12 mouse cellular contexts compared by ENCODE assay signal in the genomic region with DNA sequence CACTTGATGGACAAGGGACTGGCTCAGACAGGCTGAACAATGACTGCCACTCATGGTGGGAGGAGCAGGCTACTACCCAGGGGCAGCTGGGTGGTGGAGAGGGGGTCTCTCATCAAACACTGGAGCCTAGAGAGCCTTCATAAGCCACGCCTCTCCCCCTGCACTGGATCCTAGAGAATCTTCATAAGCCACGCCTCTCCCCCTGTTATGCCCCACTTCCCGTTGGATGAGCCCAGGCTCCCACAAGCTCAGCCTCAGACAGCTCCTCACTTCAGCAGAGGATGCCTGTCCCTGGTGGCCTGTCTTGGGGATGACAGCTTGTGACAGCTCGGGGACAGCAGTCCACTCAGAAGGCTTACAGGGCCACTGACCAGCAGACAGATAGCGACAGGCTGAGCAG. TPM values are rescaled to one million over a fixed set of nuclear protein-coding genes. Genes with fewer than 3 reads are reported as not detected.
A peak's percentile ranks its signal among the peaks of the same experiment; 100 is the strongest.
DNase-seq lines count a peak whose midpoint lies in the region; ATAC-seq and TF ChIP-seq lines count a peak whose summit lies in the region.
"Had no signal": no experiment of that assay in that cellular context is flagged by ENCODE, and none has a peak within 500 bp of the region (broad histone marks: within the 10 kb centered on the region; RNA-seq: fewer than 3 reads in every experiment).

No protein-coding gene starts in this region.

- 0 out of 2 replicates have a peak, but pooled peaks have one; percentile 16 for TF ChIP-seq CTCF in liver, embryonic 14.5 days (IDR thresholded peaks at IDR 0.05; ENCODE audit: low read depth)

- WGBS in liver, embryonic 14.5 days (ENCODE audit: insufficient replicate concordance): 46% methylated on average over 5 of the region's 5 CpGs
- 43% methylated on average over 5 of the region's 5 CpGs for WGBS in embryonic facial prominence, embryonic 10.5 days
- 33% methylated on average over 5 of the region's 5 CpGs for WGBS in midbrain, embryonic 11.5 days

- no peak for ATAC-seq in liver, embryonic 14.5 days (ENCODE audit: insufficient read depth)
- peak; percentile 79 for ATAC-seq in midbrain, embryonic 11.5 days (ENCODE audit: low FRiP score)
- ATAC-seq in erythroid progenitor cell, adult 5-6 weeks (replicated peaks; ENCODE audit: low FRiP score, poor library complexity, severe bottlenecking): no peak

- H3K27me3 ChIP-seq in liver, embryonic 14.5 days (ENCODE audit: control insufficient read depth, insufficient read depth, low read length): no peaks in the 10 kb centered on the region
- H3K27me3 ChIP-seq in embryonic facial prominence, embryonic 10.5 days (replicated peaks; ENCODE audit: low read depth, poor library complexity, severe bottlenecking): no peaks in the 10 kb centered on the region
- H3K27me3 ChIP-seq in midbrain, embryonic 11.5 days (ENCODE audit: control insufficient read depth, insufficient read depth, low read length): no peaks in the 10 kb centered on the region
- H3K27me3 ChIP-seq: stomach, embryonic 15.5 days had no signal

- H3K9me3 ChIP-seq in liver, embryonic 14.5 days (ENCODE audit: control insufficient read depth, low read length): no peaks in the 10 kb centered on the region
- no peaks in the 10 kb centered on the region for H3K9me3 ChIP-seq in embryonic facial prominence, embryonic 10.5 days
- no peaks in the 10 kb centered on the region for H3K9me3 ChIP-seq in midbrain, embryonic 11.5 days (ENCODE audit: control insufficient read depth, low read length)
- H3K9me3 ChIP-seq: liver, embryonic 15.5 days; stomach, embryonic 15.5 days had no signal

- DNase-seq in embryo, embryonic 10 days (ENCODE audit: low spot score): peak; percentile 53
- DNase-seq in embryo, embryonic 9.5 days (ENCODE audit: extremely low spot score): no peak
- DNase-seq in liver, embryonic 14.5 days (ENCODE audit: low read depth in 3 of 3, low spot score in 3 of 3): no peak
- no peak for DNase-seq in liver
- peak; percentile 46 for DNase-seq in embryonic facial prominence, embryonic 10.5 days (ENCODE audit: low spot score)
- DNase-seq in midbrain, embryonic 11.5 days (ENCODE audit: low spot score, missing footprints): peak; percentile 92
- DNase-seq in urinary bladder, postnatal 4 days (ENCODE audit: low spot score in 2 of 2): no peak
- DNase-seq: cerebellum, adult 9-10 months; kidney, postnatal 14 days had no signal

- no peak overlapping the region for H3K4me3 ChIP-seq in liver, embryonic 14.5 days (ENCODE audit: insufficient read depth in 1 of 2, low read depth in 2 of 2, low read length in 2 of 2)
- H3K4me3 ChIP-seq in embryonic facial prominence, embryonic 10.5 days: no peak overlapping the region
- no peak overlapping the region for H3K4me3 ChIP-seq in midbrain, embryonic 11.5 days (ENCODE audit: low read depth, low read length)
- H3K4me3 ChIP-seq: liver, embryonic 15.5 days; stomach, embryonic 15.5 days had no signal

- TF ChIP-seq EP300 in liver, embryonic 14.5 days (IDR thresholded peaks at IDR 0.05; ENCODE audit: low read depth): no peak

- no peak overlapping the region for H3K27ac ChIP-seq in liver, embryonic 14.5 days
- H3K27ac ChIP-seq in embryonic facial prominence, embryonic 10.5 days (replicated peaks): no peak overlapping the region
- peak overlapping the region; percentile 62 for H3K27ac ChIP-seq in midbrain, embryonic 11.5 days (ENCODE audit: low read depth, low read length)
- H3K27ac ChIP-seq: liver, embryonic 15.5 days; stomach, embryonic 15.5 days had no signal

- no peak overlapping the region for H3K4me2 ChIP-seq in liver, embryonic 14.5 days (ENCODE audit: low read depth)
- H3K4me2 ChIP-seq in midbrain, embryonic 11.5 days: no peak overlapping the region
- H3K4me2 ChIP-seq: liver, embryonic 15.5 days; stomach, embryonic 15.5 days had no signal

- H3K36me3 ChIP-seq in liver, embryonic 14.5 days (replicated peaks; ENCODE audit: control insufficient read depth, insufficient read depth, low read depth): no peaks in the 10 kb centered on the region
- H3K36me3 ChIP-seq in embryonic facial prominence, embryonic 10.5 days (replicated peaks): peaks cover 60% of the 10 kb centered on the region
- H3K36me3 ChIP-seq in midbrain, embryonic 11.5 days (ENCODE audit: control insufficient read depth, insufficient read depth, low read length): no peaks in the 10 kb centered on the region
- H3K36me3 ChIP-seq: liver, embryonic 15.5 days; stomach, embryonic 15.5 days had no signal

- H3K4me1 ChIP-seq in liver, embryonic 14.5 days (replicated peaks; ENCODE audit: control insufficient read depth in 2 of 2, insufficient read depth in 2 of 2, low read length in 1 of 2): peaks cover 0 to 4% of the 10 kb centered on the region in 2 experiments; a peak in 1 of 4 replicates
- H3K4me1 ChIP-seq in embryonic facial prominence, embryonic 10.5 days: peaks cover 73% of the 10 kb centered on the region
- H3K4me1 ChIP-seq in midbrain, embryonic 11.5 days (ENCODE audit: control insufficient read depth, insufficient read depth, low read length): peaks cover 25% of the 10 kb centered on the region

- no peak overlapping the region for H3K9ac ChIP-seq in liver, embryonic 14.5 days (replicated peaks)
- no peak overlapping the region for H3K9ac ChIP-seq in midbrain, embryonic 11.5 days (ENCODE audit: low read length)
- H3K9ac ChIP-seq: liver, embryonic 15.5 days; stomach, embryonic 15.5 days had no signal

RNA-seq across cellular contexts. Expression of a gene that starts 17.7 kb away (rescaled TPM):
- 0.39 and 0.79 TPM in 2 replicates for polyA plus RNA-seq in liver, embryonic 14.5 days (2012; rRNA removed)
- not detected in 2 replicates for polyA plus RNA-seq in liver, embryonic 14.5 days (2014; fragmentation: Nextera tagmentation; extraction: Ambion mirVana)
- 4.5 and 6.2 TPM in 2 replicates for polyA plus RNA-seq in embryonic facial prominence, embryonic 10.5 days (2016; fragmentation: Nextera tagmentation; extraction: Ambion mirVana)
- polyA plus RNA-seq in midbrain, embryonic 11.5 days (2014; fragmentation: Nextera tagmentation; extraction: Ambion mirVana): 18.7 and 21.4 TPM in 2 replicates
- total RNA-seq in erythroid progenitor cell, adult 5-6 weeks (2015; ENCODE audit: low replicate concordance): not detected in 2 replicates
- total RNA-seq in erythroid progenitor cell, adult 5-6 weeks (2017; ENCODE audit: low replicate concordance): not detected in 2 replicates
- polyA plus RNA-seq: liver, embryonic 15.5 days had no signal

Comparison
In these comparisons a context has a peak if more than half of its experiments do, and no peak if none do; other contexts are left out.
1. DNase-seq: peak in embryo, embryonic 10 days (single experiment), embryonic facial prominence, embryonic 10.5 days (single experiment) and midbrain, embryonic 11.5 days (single experiment); none in embryo, embryonic 9.5 days (single experiment), liver, embryonic 14.5 days (0 of 3), liver (single experiment) and urinary bladder, postnatal 4 days (0 of 2).